Mouse (Mus musculus): Measurements from ENCODE around the gene Gm8369.
"Not testable (repeated sequence)": the region's sequence is repeated elsewhere in the genome, so short reads cannot be mapped to it uniquely, and the experiment has no call there.

GRCm38 (mm10) chr19:11517373-11517772 is 31.6 kb downstream of the Gm8369 start:
- TF ChIP-seq ZKSCAN1 (IDR thresholded peaks at IDR 0.05; ENCODE audit: low read depth, low read length); CTCF (IDR thresholded peaks at IDR 0.05 in 2 of 3, conservative IDR thresholded peaks at IDR 0.05 in 1 of 3; ENCODE audit: control insufficient read depth in 1 of 3, insufficient read depth in 1 of 3, low read depth in 2 of 3, low read length in 3 of 3, poor library complexity in 1 of 3, severe bottlenecking in 1 of 3); EP300 (IDR thresholded peaks at IDR 0.05; ENCODE audit: low read depth in 1 of 2, low read length in 2 of 2); POLR2A (IDR thresholded peaks at IDR 0.05; ENCODE audit: control insufficient read depth in 1 of 2, insufficient read depth in 1 of 2, low read depth in 1 of 2, low read length in 2 of 2, poor library complexity in 1 of 2); MAFK (IDR thresholded peaks at IDR 0.05; ENCODE audit: borderline replicate concordance, low read depth, low read length); E2F4 (IDR thresholded peaks at IDR 0.05; ENCODE audit: borderline replicate concordance, low read depth, low read length); RCOR1 (IDR thresholded peaks at IDR 0.05; ENCODE audit: low read depth, low read length); BHLHE40 (IDR thresholded peaks at IDR 0.05; ENCODE audit: borderline replicate concordance, low read depth, low read length): not testable (repeated sequence)
